Mouse (Mus musculus): Measurements from ENCODE around the gene Kansl1. TPM values are rescaled to one million over a fixed set of nuclear protein-coding genes. Genes with fewer than 3 reads are reported as not detected.

The Kansl1 gene
- polyA plus RNA-seq, 1 experiment: 93.0 TPM

DNA sequence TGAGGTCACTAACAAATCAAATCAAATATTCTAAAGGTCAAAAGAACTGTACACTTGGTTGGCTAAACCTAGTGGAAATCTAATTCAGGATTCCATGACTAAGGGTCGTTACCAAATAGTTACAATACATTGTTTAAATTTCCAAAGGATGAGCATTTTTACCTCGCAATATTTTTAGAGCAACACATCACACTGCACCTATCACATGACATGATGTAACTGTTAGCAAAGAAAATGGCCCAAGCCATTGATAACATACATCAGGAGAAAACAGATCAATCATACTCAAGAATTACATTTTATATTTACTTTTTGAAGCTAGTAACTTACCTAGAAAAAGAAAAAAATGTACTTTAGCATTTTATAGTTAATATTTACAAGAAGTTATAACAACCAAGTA is 29.0 kb downstream of the Kansl1 start:
- WGBS: 43% methylated on average over 2 of the region's 2 CpGs
- no peaks in the 10 kb centered on the region for H3K36me3 ChIP-seq (ENCODE audit: control insufficient read depth, insufficient read depth, low read length)
- DNase-seq (ENCODE audit: low read depth in 1 of 2, low spot score in 2 of 2): no peak
- no peak overlapping the region for H3K4me3 ChIP-seq (ENCODE audit: extremely low read depth, insufficient read depth, insufficient read length)
- peaks cover 5% of the 10 kb centered on the region for H3K4me1 ChIP-seq (ENCODE audit: control insufficient read depth, insufficient read depth, insufficient read length)
- TF ChIP-seq CTCF (IDR thresholded peaks at IDR 0.05; ENCODE audit: extremely low read depth, insufficient read depth, insufficient read length, insufficient replicate concordance): no peak
- no peak for TF ChIP-seq POLR2A (IDR thresholded peaks at IDR 0.05; ENCODE audit: low read depth, low read length)
- no peak overlapping the region for H3K27ac ChIP-seq (ENCODE audit: insufficient read depth, low read length)
- no peaks in the 10 kb centered on the region for H3K27me3 ChIP-seq (ENCODE audit: control insufficient read depth, insufficient read depth, low read length)

DNA sequence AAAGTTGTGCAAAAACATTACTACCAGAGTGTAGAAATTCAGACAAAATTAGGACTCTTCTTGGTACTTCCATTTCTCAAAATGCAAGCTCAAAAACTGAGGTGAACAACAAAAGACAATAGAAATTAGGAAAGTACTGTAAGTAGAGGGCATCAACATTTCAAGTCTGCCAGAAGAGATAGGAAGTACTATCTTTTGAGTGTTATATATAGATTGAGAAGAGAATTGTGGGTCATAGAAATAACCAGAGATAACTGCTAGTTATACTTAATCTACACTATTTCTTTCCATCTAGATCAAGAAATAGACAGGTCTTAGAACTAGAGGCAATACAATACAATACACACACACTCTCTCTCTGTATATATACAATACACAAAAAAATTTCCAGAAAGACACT is 30.2 kb downstream of the Kansl1 start:
- TF ChIP-seq CTCF (IDR thresholded peaks at IDR 0.05; ENCODE audit: extremely low read depth, insufficient read depth, insufficient read length, insufficient replicate concordance) (no peak), POLR2A (IDR thresholded peaks at IDR 0.05; ENCODE audit: low read depth, low read length) (no peak)
- Histone ChIP-seq H3K36me3 (ENCODE audit: control insufficient read depth, insufficient read depth, low read length) (no peaks in the 10 kb centered on the region), H3K4me1 (ENCODE audit: control insufficient read depth, insufficient read depth, insufficient read length) (peaks cover 8% of the 10 kb centered on the region), H3K27me3 (ENCODE audit: control insufficient read depth, insufficient read depth, low read length) (no peaks in the 10 kb centered on the region), H3K27ac (ENCODE audit: insufficient read depth, low read length) (no peak overlapping the region), H3K4me3 (ENCODE audit: extremely low read depth, insufficient read depth, insufficient read length) (no peak overlapping the region)
- DNase-seq (ENCODE audit: low read depth in 1 of 2, low spot score in 2 of 2): no peak

DNA sequence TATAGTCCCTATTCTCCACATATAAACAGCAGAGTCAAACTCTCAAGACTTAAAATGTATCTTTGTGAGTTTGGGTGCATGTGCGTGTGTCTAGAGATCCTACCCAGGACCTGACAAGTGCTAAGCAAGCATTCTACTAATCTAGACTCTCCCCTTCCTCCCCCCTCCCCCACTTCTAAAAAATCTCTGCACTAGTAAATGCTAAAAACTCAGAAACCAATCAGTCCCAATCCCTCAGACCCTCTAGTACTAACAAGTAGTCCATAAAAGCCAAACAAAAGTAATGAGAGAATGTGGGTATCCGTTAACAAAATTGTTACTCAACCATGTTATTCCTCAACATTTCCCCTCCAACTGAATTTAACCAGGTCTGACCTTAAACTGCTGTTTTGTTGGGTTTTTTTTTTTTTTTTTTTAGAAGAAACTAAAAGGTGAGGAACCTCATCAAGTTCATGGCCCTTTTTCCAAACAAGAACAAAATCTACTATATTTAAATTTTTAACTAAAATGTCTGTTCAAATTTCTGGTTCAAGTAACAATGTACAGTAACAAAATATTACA is 32.2 kb downstream of the Kansl1 start:
- WGBS: 66% methylated on average over 2 of the region's 2 CpGs
- H3K4me3 ChIP-seq (ENCODE audit: extremely low read depth, insufficient read depth, insufficient read length): no peak overlapping the region
- no peaks in the 10 kb centered on the region for H3K27me3 ChIP-seq (ENCODE audit: control insufficient read depth, insufficient read depth, low read length)
- no peak for DNase-seq (ENCODE audit: low read depth in 1 of 2, low spot score in 2 of 2)
- H3K27ac ChIP-seq (ENCODE audit: insufficient read depth, low read length): no peak overlapping the region
- H3K36me3 ChIP-seq (ENCODE audit: control insufficient read depth, insufficient read depth, low read length): no peaks in the 10 kb centered on the region
- no peak for TF ChIP-seq CTCF (IDR thresholded peaks at IDR 0.05; ENCODE audit: extremely low read depth, insufficient read depth, insufficient read length, insufficient replicate concordance)
- TF ChIP-seq POLR2A (IDR thresholded peaks at IDR 0.05; ENCODE audit: low read depth, low read length): no peak
- H3K4me1 ChIP-seq (ENCODE audit: control insufficient read depth, insufficient read depth, insufficient read length): peaks cover 8% of the 10 kb centered on the region

DNA sequence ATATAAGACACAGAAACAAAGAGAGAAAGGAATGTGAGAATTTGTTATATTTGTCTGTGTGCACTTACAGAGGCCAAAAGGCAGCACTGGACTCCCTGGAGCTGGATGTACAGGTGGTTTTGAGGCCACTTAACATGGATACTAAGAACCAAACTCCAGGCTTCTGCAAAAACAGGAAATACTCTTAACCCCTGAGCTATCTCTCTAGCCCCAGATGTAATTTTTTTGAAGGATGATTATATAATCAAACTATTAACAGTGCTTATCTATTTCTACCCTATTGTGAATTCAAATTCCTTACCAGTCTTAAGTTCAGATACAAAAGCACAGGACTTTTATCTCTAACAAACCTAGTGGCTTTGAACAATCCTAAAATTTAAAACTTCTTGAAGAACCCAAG is 32.9 kb downstream of the Kansl1 start:
- H3K36me3 ChIP-seq (ENCODE audit: control insufficient read depth, insufficient read depth, low read length): no peaks in the 10 kb centered on the region
- H3K27me3 ChIP-seq (ENCODE audit: control insufficient read depth, insufficient read depth, low read length): no peaks in the 10 kb centered on the region
- H3K4me1 ChIP-seq (ENCODE audit: control insufficient read depth, insufficient read depth, insufficient read length): peaks cover 8% of the 10 kb centered on the region
- H3K27ac ChIP-seq (ENCODE audit: insufficient read depth, low read length): no peak overlapping the region
- H3K4me3 ChIP-seq (ENCODE audit: extremely low read depth, insufficient read depth, insufficient read length): no peak overlapping the region
- no peak for DNase-seq (ENCODE audit: low read depth in 1 of 2, low spot score in 2 of 2)
- TF ChIP-seq CTCF (IDR thresholded peaks at IDR 0.05; ENCODE audit: extremely low read depth, insufficient read depth, insufficient read length, insufficient replicate concordance) (no peak), POLR2A (IDR thresholded peaks at IDR 0.05; ENCODE audit: low read depth, low read length) (no peak)

DNA sequence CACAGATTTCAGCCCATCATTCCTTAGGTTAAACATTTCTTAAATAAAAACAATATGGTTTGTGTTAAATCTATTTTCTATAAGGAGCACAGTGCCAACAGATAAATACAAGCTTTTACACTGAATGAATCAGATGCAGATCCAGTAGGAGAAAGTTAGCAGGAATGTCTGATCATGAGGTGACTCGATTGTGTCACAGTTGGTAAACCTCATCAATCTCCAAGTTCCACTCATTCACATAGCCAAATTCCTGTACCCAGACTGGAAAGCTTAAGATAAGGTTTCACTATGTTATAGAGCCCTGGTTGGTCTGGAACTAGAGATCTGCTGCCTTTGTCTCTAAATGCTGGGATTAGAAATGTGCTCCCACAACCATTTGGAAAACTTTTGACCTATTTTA is 33.5 kb downstream of the Kansl1 start:
- DNase-seq (ENCODE audit: low read depth in 1 of 2, low spot score in 2 of 2): no peak
- TF ChIP-seq POLR2A (IDR thresholded peaks at IDR 0.05; ENCODE audit: low read depth, low read length) (no peak), CTCF (IDR thresholded peaks at IDR 0.05; ENCODE audit: extremely low read depth, insufficient read depth, insufficient read length, insufficient replicate concordance) (no peak)
- no peaks in the 10 kb centered on the region for H3K27me3 ChIP-seq (ENCODE audit: control insufficient read depth, insufficient read depth, low read length)
- no peaks in the 10 kb centered on the region for H3K36me3 ChIP-seq (ENCODE audit: control insufficient read depth, insufficient read depth, low read length)
- WGBS: 54% methylated on average over 1 of the region's 1 CpGs
- no peak overlapping the region for H3K4me3 ChIP-seq (ENCODE audit: extremely low read depth, insufficient read depth, insufficient read length)
- no peak overlapping the region for H3K27ac ChIP-seq (ENCODE audit: insufficient read depth, low read length)
- H3K4me1 ChIP-seq (ENCODE audit: control insufficient read depth, insufficient read depth, insufficient read length): peaks cover 8% of the 10 kb centered on the region

DNA sequence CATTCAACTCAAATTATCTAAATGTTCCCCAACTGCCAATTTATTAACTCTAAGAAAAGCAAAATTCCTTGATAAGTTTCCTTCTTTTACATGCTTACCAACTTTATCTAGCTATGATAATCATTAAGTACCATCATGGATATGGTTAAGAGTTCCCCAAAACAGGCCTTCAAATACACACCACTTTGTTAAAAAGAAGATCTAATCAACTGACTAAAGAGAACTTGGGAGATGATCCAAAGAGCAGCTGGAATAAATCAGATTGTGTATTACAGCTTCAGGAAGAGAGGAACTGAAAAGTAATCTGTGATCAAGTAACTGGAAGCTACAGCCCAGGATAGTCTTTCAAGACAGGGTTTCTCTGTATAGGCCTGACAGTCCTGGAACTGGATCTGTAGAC is 36.4 kb downstream of the Kansl1 start:
- no peak for TF ChIP-seq CTCF (IDR thresholded peaks at IDR 0.05; ENCODE audit: extremely low read depth, insufficient read depth, insufficient read length, insufficient replicate concordance)
- TF ChIP-seq POLR2A (IDR thresholded peaks at IDR 0.05; ENCODE audit: low read depth, low read length): no peak
- Histone ChIP-seq H3K4me1 (ENCODE audit: control insufficient read depth, insufficient read depth, insufficient read length) (peaks cover 9% of the 10 kb centered on the region), H3K27me3 (ENCODE audit: control insufficient read depth, insufficient read depth, low read length) (no peaks in the 10 kb centered on the region), H3K27ac (ENCODE audit: insufficient read depth, low read length) (no peak overlapping the region), H3K36me3 (ENCODE audit: control insufficient read depth, insufficient read depth, low read length) (no peaks in the 10 kb centered on the region), H3K4me3 (ENCODE audit: extremely low read depth, insufficient read depth, insufficient read length) (no peak overlapping the region)
- no peak for DNase-seq (ENCODE audit: low read depth in 1 of 2, low spot score in 2 of 2)

DNA sequence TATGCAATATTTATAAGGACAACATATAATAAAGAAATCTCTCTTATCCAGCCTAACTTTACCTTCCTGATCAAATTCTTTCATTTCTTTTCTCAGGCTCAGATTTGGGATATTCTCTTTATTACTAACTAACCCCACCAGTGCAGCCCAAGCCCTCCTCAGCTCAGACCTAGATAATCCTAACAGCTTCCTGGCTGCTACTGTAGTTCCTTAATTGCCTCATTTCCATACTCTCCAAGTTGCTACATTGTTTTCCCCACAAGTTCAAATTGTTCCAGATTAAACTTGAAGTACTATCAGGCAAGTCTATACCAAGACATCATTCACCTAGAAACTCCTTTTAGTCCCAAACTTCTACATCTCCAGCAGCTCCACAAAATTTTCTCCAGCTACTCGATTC is 36.9 kb downstream of the Kansl1 start:
- TF ChIP-seq POLR2A (IDR thresholded peaks at IDR 0.05; ENCODE audit: low read depth, low read length) (no peak), CTCF (IDR thresholded peaks at IDR 0.05; ENCODE audit: extremely low read depth, insufficient read depth, insufficient read length, insufficient replicate concordance) (no peak)
- no peak for DNase-seq (ENCODE audit: low read depth in 1 of 2, low spot score in 2 of 2)

More for the DNA sequence above, 36.9 kb downstream of the Kansl1 start:
- no peaks in the 10 kb centered on the region for H3K27me3 ChIP-seq (ENCODE audit: control insufficient read depth, insufficient read depth, low read length)
- WGBS: 77% methylated on average over 1 of the region's 1 CpGs
- no peaks in the 10 kb centered on the region for H3K36me3 ChIP-seq (ENCODE audit: control insufficient read depth, insufficient read depth, low read length)
- no peak overlapping the region for H3K4me3 ChIP-seq (ENCODE audit: extremely low read depth, insufficient read depth, insufficient read length)
- H3K27ac ChIP-seq (ENCODE audit: insufficient read depth, low read length): no peak overlapping the region
- H3K4me1 ChIP-seq (ENCODE audit: control insufficient read depth, insufficient read depth, insufficient read length): peaks cover 9% of the 10 kb centered on the region

Data from spleen, adult 2 months (tissue).